Mouse (Mus musculus) MEL (cell line): ENCODE measurements around the gene Lmbrd1. TPM values are rescaled to one million over a fixed set of nuclear protein-coding genes. Genes with fewer than 3 reads are reported as not detected.
"Not testable (repeated sequence)": the region's sequence is repeated elsewhere in the genome, so short reads cannot be mapped to it uniquely, and the experiment has no call there.

Source experiments
- DNase-seq: peaks from one replicate; pipeline ENCODE4 v3.0.0; 2011; ENCODE audit warnings: low read depth, low spot score
- H3K27ac ChIP-seq: 2 replicates; pipeline ENCODE4 v1.5.1; 2012; ENCODE audit warnings: low read depth, mild to moderate bottlenecking, control low read depth, low read length, moderate library complexity; ENCODE audit not compliant: control insufficient read depth
- H3K27me3 ChIP-seq, 2 experiments: fragments of 150-350 bp in 1 of 2; sonication (generic) in 1 of 2; 2 replicates each; pipeline ENCODE4 v1.6.1; 2012; ENCODE audit warnings: low read length in 2 of 2, mild to moderate bottlenecking in 2 of 2, improper control_type of control experiment in 1 of 2, moderate library complexity in 1 of 2; ENCODE audit not compliant: insufficient read depth in 2 of 2, control insufficient read depth in 1 of 2
- H3K36me3 ChIP-seq, 2 experiments: 2 replicates each; pipeline ENCODE4 v1.6.1; 2012 to 2014; ENCODE audit warnings: low read length in 2 of 2, improper control_type of control experiment in 1 of 2, inconsistent platforms in 1 of 2, mild to moderate bottlenecking in 1 of 2; ENCODE audit not compliant: insufficient read depth in 2 of 2, control insufficient read depth in 1 of 2
- H3K4me1 ChIP-seq, 2 experiments: fragments of 150-350 bp in 1 of 2; sonication (generic) in 1 of 2; 2 replicates each; pipeline ENCODE4 v1.6.1; 2012; ENCODE audit warnings: low read length in 2 of 2, improper control_type of control experiment in 1 of 2, mild to moderate bottlenecking in 1 of 2; ENCODE audit not compliant: insufficient read depth in 2 of 2, control insufficient read depth in 1 of 2
- H3K4me3 ChIP-seq, 2 experiments: fragments of 150-350 bp in 1 of 2; sonication (generic) in 1 of 2; 2 replicates each; pipeline ENCODE4 v1.5.1; 2012; ENCODE audit warnings: low read depth in 2 of 2, low read length in 2 of 2, mild to moderate bottlenecking in 2 of 2, moderate library complexity in 2 of 2, control low read depth in 1 of 2, improper control_type of control experiment in 1 of 2; ENCODE audit not compliant: control insufficient read depth in 1 of 2, insufficient read depth in 1 of 2
- H3K79me2 ChIP-seq: 2 replicates; pipeline ENCODE4 v1.6.1; 2012; ENCODE audit warnings: mild to moderate bottlenecking, low read length, moderate library complexity; ENCODE audit not compliant: control insufficient read depth, poor library complexity, insufficient read depth
- H3K9ac ChIP-seq: 2 replicates; pipeline ENCODE4 v1.6.1; 2012; ENCODE audit warnings: low read depth, mild to moderate bottlenecking, control low read depth, low read length, moderate library complexity; ENCODE audit not compliant: control insufficient read depth, poor library complexity, severe bottlenecking
- H3K9me3 ChIP-seq: fragments of 150-350 bp; sonication (generic); replicated peaks from 2 replicates; pipeline ENCODE4 v1.6.1; 2012; ENCODE audit warnings: mild to moderate bottlenecking, low read length, improper control_type of control experiment, moderate library complexity; ENCODE audit not compliant: insufficient read depth
- CHD2 ChIP-seq: IDR thresholded peaks from 2 replicates; pipeline ENCODE4 v1.6.1; 2011; ENCODE audit warnings: low read length, improper control_type of control experiment
- CTCF ChIP-seq, 3 experiments: IDR thresholded peaks in 2 of 3; conservative IDR thresholded peaks in 1 of 3; 2 replicates each; pipeline ENCODE4 v1.5.1; 2011 to 2012; ENCODE audit warnings: low read length in 3 of 3, low read depth in 2 of 3, mild to moderate bottlenecking in 2 of 3, improper control_type of control experiment in 1 of 3, inconsistent platforms in 1 of 3, mixed read lengths in 1 of 3, moderate library complexity in 1 of 3; ENCODE audit not compliant: control insufficient read depth in 1 of 3, insufficient read depth in 1 of 3, poor library complexity in 1 of 3, severe bottlenecking in 1 of 3
- E2F4 ChIP-seq: IDR thresholded peaks from 2 replicates; pipeline ENCODE4 v1.6.1; 2011; ENCODE audit warnings: low read depth, low read length, improper control_type of control experiment, borderline replicate concordance
- ELF1 ChIP-seq: IDR thresholded peaks from 2 replicates; pipeline ENCODE4 v1.6.1; 2014; ENCODE audit warnings: low read depth, mild to moderate bottlenecking, inconsistent platforms, low read length, improper control_type of control experiment, moderate library complexity
- EP300 ChIP-seq, 2 experiments: IDR thresholded peaks; 2 replicates each; pipeline ENCODE4 v1.6.1; 2011; ENCODE audit warnings: improper control_type of control experiment in 2 of 2, low read length in 2 of 2, low read depth in 1 of 2, mild to moderate bottlenecking in 1 of 2
- HCFC1 ChIP-seq: IDR thresholded peaks from 2 replicates; pipeline ENCODE4 v1.6.1; 2012; ENCODE audit warnings: low read depth, mild to moderate bottlenecking, inconsistent platforms, low read length, improper control_type of control experiment, moderate library complexity
- JUND ChIP-seq: IDR thresholded peaks from 2 replicates; pipeline ENCODE4 v1.6.1; 2011; ENCODE audit warnings: low read depth, mild to moderate bottlenecking, improper control_type of control experiment, low read length
- MAFK ChIP-seq: IDR thresholded peaks from 2 replicates; pipeline ENCODE4 v1.6.1; 2011; ENCODE audit warnings: low read depth, mild to moderate bottlenecking, low read length, improper control_type of control experiment, borderline replicate concordance
- MYB ChIP-seq: IDR thresholded peaks from 2 replicates; pipeline ENCODE4 v1.6.1; 2011; ENCODE audit warnings: mild to moderate bottlenecking, low read depth, low read length, improper control_type of control experiment
- MYC ChIP-seq: IDR thresholded peaks from 2 replicates; pipeline ENCODE4 v1.6.1; 2011; ENCODE audit warnings: low read depth, mild to moderate bottlenecking, low read length, improper control_type of control experiment, moderate library complexity
- RAD21 ChIP-seq: IDR thresholded peaks from 2 replicates; pipeline ENCODE4 v1.6.1; 2011; ENCODE audit warnings: mild to moderate bottlenecking, low read depth, low read length, improper control_type of control experiment
- SMC3 ChIP-seq: IDR thresholded peaks from 2 replicates; pipeline ENCODE4 v1.6.1; 2011; ENCODE audit warnings: low read depth, low read length, improper control_type of control experiment
- TAL1 ChIP-seq: IDR thresholded peaks from 2 replicates; pipeline ENCODE4 v1.6.1; 2012; ENCODE audit warnings: mild to moderate bottlenecking, inconsistent platforms, low read length, moderate library complexity, mixed read lengths
- TBP ChIP-seq: IDR thresholded peaks from 2 replicates; pipeline ENCODE4 v1.8.0; 2011; ENCODE audit warnings: low read depth, low read length, improper control_type of control experiment
- TCF12 ChIP-seq: IDR thresholded peaks from 2 replicates; pipeline ENCODE4 v1.6.1; 2014; ENCODE audit warnings: low read depth, mild to moderate bottlenecking, inconsistent platforms, low read length, improper control_type of control experiment, moderate library complexity
- UBTF ChIP-seq: IDR thresholded peaks from 2 replicates; pipeline ENCODE4 v1.6.1; 2012; ENCODE audit warnings: low read depth, mild to moderate bottlenecking, inconsistent platforms, low read length, improper control_type of control experiment, moderate library complexity, borderline replicate concordance; ENCODE audit not compliant: insufficient read depth
- USF1 ChIP-seq: IDR thresholded peaks from 2 replicates; pipeline ENCODE4 v1.6.1; 2014; ENCODE audit warnings: low read depth, mild to moderate bottlenecking, inconsistent platforms, low read length, improper control_type of control experiment, moderate library complexity
- ZKSCAN1 ChIP-seq: IDR thresholded peaks from 2 replicates; pipeline ENCODE4 v1.6.1; 2012; ENCODE audit warnings: low read depth, mild to moderate bottlenecking, inconsistent platforms, low read length, improper control_type of control experiment, moderate library complexity
- polyA plus RNA-seq, 2 experiments: library from polyadenylated mRNA; stranded (reverse) in 1 of 2; unstranded in 1 of 2; fragments of >175 nt in 1 of 2; fragments of >200 nt in 1 of 2; gene quantifications; 2 replicates each; pipeline versions ENCODE4 v1.2.1 to v1.2.4; 2012; ENCODE audit warnings: low replicate concordance in 2 of 2, low read depth in 1 of 2; ENCODE audit not compliant: insufficient read length in 2 of 2, insufficient read depth in 1 of 2, missing spikeins in 1 of 2
- total RNA-seq: library from RNA; depleted of rRNA; stranded (reverse); fragments of 300-350 nt; gene quantifications from 2 replicates; pipeline ENCODE4 v1.2.3, GENCODE M21; 2012; rRNA removed

Lmbrd1 gene
- total and polyA plus RNA-seq, 3 experiments = 17.3 to 24.0 TPM; not detected in 1

GRCm38 (mm10) chr1:24793168-24793567 lies 114.7 kb downstream of the Lmbrd1 start:
- H3K27ac ChIP-seq = no peak overlapping the region
- no peak overlapping the region for H3K4me3 ChIP-seq
- no peaks in the 10 kb centered on the region for H3K9me3 ChIP-seq
- no peaks in the 10 kb centered on the region for H3K27me3 ChIP-seq
- H3K9ac ChIP-seq = no peak overlapping the region
- H3K36me3 ChIP-seq = no peaks in the 10 kb centered on the region
- no peak for TF ChIP-seq CTCF (IDR thresholded peaks at IDR 0.05 in 2 of 3, conservative IDR thresholded peaks at IDR 0.05 in 1 of 3; ENCODE audit: control insufficient read depth in 1 of 3, insufficient read depth in 1 of 3, low read depth in 2 of 3, low read length in 3 of 3, poor library complexity in 1 of 3, severe bottlenecking in 1 of 3)
- TF ChIP-seq ELF1 = no peak
- TF ChIP-seq MAFK = no peak
- TF ChIP-seq USF1 = no peak
- no peak for TF ChIP-seq HCFC1
- no peak for TF ChIP-seq EP300 (IDR thresholded peaks at IDR 0.05; ENCODE audit: low read depth in 1 of 2, low read length in 2 of 2)
- no peak for TF ChIP-seq MYB
- no peak for TF ChIP-seq UBTF
- TF ChIP-seq CHD2 = no peak
- no peak for TF ChIP-seq SMC3
- no peak for TF ChIP-seq E2F4
- TF ChIP-seq JUND = no peak
- TF ChIP-seq ZKSCAN1 = no peak
- TF ChIP-seq TCF12 = no peak
- no peak for TF ChIP-seq TBP
- TF ChIP-seq TAL1 = no peak
- TF ChIP-seq RAD21 = no peak
- TF ChIP-seq MYC = no peak
- H3K4me1 ChIP-seq = no peaks in the 10 kb centered on the region
- H3K79me2 ChIP-seq = no peaks in the 10 kb centered on the region
- DNase-seq = no peak

- not testable (repeated sequence) for H3K4me3 ChIP-seq, H3K36me3 ChIP-seq, DNase-seq, H3K9me3 ChIP-seq, H3K79me2 ChIP-seq, H3K9ac ChIP-seq, H3K27ac ChIP-seq, H3K27me3 ChIP-seq, H3K4me1 ChIP-seq
Measured at GRCm38 (mm10) chr1:24807971-24808370, 129.5 kb downstream of the Lmbrd1 start.

Other genes with a start within 250 kb of the Lmbrd1 start
- not detected in 2 replicates for gene Col19a1, start 91.2 kb upstream of the Lmbrd1 start, total RNA-seq
- not detected for gene Col19a1, start 91.2 kb upstream of the Lmbrd1 start, polyA plus RNA-seq